Mouse (Mus musculus): ENCODE data around the gene Nudt9. TPM values are rescaled to one million over a fixed set of nuclear protein-coding genes. Genes with fewer than 3 reads are reported as not detected.

Gene Nudt9
- polyA plus RNA-seq, 1 experiment from 2014 or later, result 61.7 TPM

- Histone ChIP-seq H3K4me1 (ENCODE audit: control insufficient read depth, insufficient read depth, low read length) (peaks cover 4% of the 10 kb centered on the region; the same call in 1 of the 2 replicates), H3K9ac (ENCODE audit: low read length) (no peak overlapping the region), H3K9me3 (replicated peaks; ENCODE audit: control insufficient read depth, low read length) (no peaks in the 10 kb centered on the region), H3K27me3 (ENCODE audit: control insufficient read depth, insufficient read depth, low read length) (no peaks in the 10 kb centered on the region), H3K27ac (ENCODE audit: low read length) (no peak overlapping the region), H3K4me2 (ENCODE audit: low read depth, low read length) (no peak overlapping the region), H3K36me3 (ENCODE audit: control insufficient read depth, insufficient read depth, low read length) (peaks cover 7% of the 10 kb centered on the region), H3K4me3 (replicated peaks; ENCODE audit: low read length) (no peak overlapping the region)
- no peak for ATAC-seq (ENCODE audit: insufficient read depth, low FRiP score)
- WGBS, result 57% methylated on average over 8 of the region's 8 CpGs
These were observed 6.8 kb downstream of the Nudt9 start for GRCm38 (mm10) chr5:104052956-104053355.

GRCm38 (mm10) chr5:104054938-104055337, 8.8 kb downstream of the Nudt9 start:
- Histone ChIP-seq H3K27ac (ENCODE audit: low read length) (no peak overlapping the region), H3K27me3 (ENCODE audit: control insufficient read depth, insufficient read depth, low read length) (no peaks in the 10 kb centered on the region), H3K4me2 (ENCODE audit: low read depth, low read length) (no peak overlapping the region), H3K4me3 (replicated peaks; ENCODE audit: low read length) (no peak overlapping the region), H3K4me1 (ENCODE audit: control insufficient read depth, insufficient read depth, low read length) (no peaks in the 10 kb centered on the region), H3K9ac (ENCODE audit: low read length) (no peak overlapping the region), H3K36me3 (ENCODE audit: control insufficient read depth, insufficient read depth, low read length) (peaks cover 7% of the 10 kb centered on the region), H3K9me3 (replicated peaks; ENCODE audit: control insufficient read depth, low read length) (no peaks in the 10 kb centered on the region)
- no peak for ATAC-seq (ENCODE audit: insufficient read depth, low FRiP score)
- 95% methylated on average over 4 of the region's 4 CpGs for WGBS

- Histone ChIP-seq H3K4me2 (ENCODE audit: low read depth, low read length) (no peak overlapping the region), H3K9ac (ENCODE audit: low read length) (no peak overlapping the region), H3K27ac (ENCODE audit: low read length) (no peak overlapping the region), H3K4me1 (ENCODE audit: control insufficient read depth, insufficient read depth, low read length) (no peaks in the 10 kb centered on the region), H3K4me3 (replicated peaks; ENCODE audit: low read length) (no peak overlapping the region), H3K27me3 (ENCODE audit: control insufficient read depth, insufficient read depth, low read length) (no peaks in the 10 kb centered on the region), H3K36me3 (ENCODE audit: control insufficient read depth, insufficient read depth, low read length) (peaks cover 7% of the 10 kb centered on the region), H3K9me3 (replicated peaks; ENCODE audit: control insufficient read depth, low read length) (no peaks in the 10 kb centered on the region)
- WGBS, result 87% methylated on average over 4 of the region's 4 CpGs
- no peak for ATAC-seq (ENCODE audit: insufficient read depth, low FRiP score)
These were observed 9.7 kb downstream of the Nudt9 start for GRCm38 (mm10) chr5:104055816-104056215.

GRCm38 (mm10) chr5:104056295-104056694, 10.2 kb downstream of the Nudt9 start:
- Histone ChIP-seq H3K27ac (ENCODE audit: low read length) (no peak overlapping the region), H3K27me3 (ENCODE audit: control insufficient read depth, insufficient read depth, low read length) (no peaks in the 10 kb centered on the region), H3K9ac (ENCODE audit: low read length) (no peak overlapping the region), H3K4me3 (replicated peaks; ENCODE audit: low read length) (no peak overlapping the region), H3K9me3 (replicated peaks; ENCODE audit: control insufficient read depth, low read length) (no peaks in the 10 kb centered on the region), H3K4me1 (ENCODE audit: control insufficient read depth, insufficient read depth, low read length) (no peaks in the 10 kb centered on the region), H3K4me2 (ENCODE audit: low read depth, low read length) (no peak overlapping the region), H3K36me3 (ENCODE audit: control insufficient read depth, insufficient read depth, low read length) (peaks cover 5% of the 10 kb centered on the region)
- 89% methylated on average over 7 of the region's 7 CpGs for WGBS
- no peak for ATAC-seq (ENCODE audit: insufficient read depth, low FRiP score)

- 67% methylated on average over 15 of the region's 15 CpGs for WGBS
These were observed 11.9 kb downstream of the Nudt9 start for GRCm38 (mm10) chr5:104058021-104058420.

GRCm38 (mm10) chr5:104059628-104060027, 13.5 kb downstream of the Nudt9 start:
- 74% methylated on average over 9 of the region's 9 CpGs for WGBS

More at GRCm38 (mm10) chr5:104058021-104058420, 11.9 kb downstream of the Nudt9 start:
- no peak for ATAC-seq (ENCODE audit: insufficient read depth, low FRiP score)
- Histone ChIP-seq H3K9ac (ENCODE audit: low read length) (no peak overlapping the region), H3K4me3 (replicated peaks; ENCODE audit: low read length) (no peak overlapping the region), H3K4me1 (ENCODE audit: control insufficient read depth, insufficient read depth, low read length) (no peaks in the 10 kb centered on the region), H3K36me3 (ENCODE audit: control insufficient read depth, insufficient read depth, low read length) (no peaks in the 10 kb centered on the region), H3K9me3 (replicated peaks; ENCODE audit: control insufficient read depth, low read length) (no peaks in the 10 kb centered on the region), H3K4me2 (ENCODE audit: low read depth, low read length) (no peak overlapping the region), H3K27me3 (ENCODE audit: control insufficient read depth, insufficient read depth, low read length) (no peaks in the 10 kb centered on the region), H3K27ac (ENCODE audit: low read length) (no peak overlapping the region)

GRCm38 (mm10) chr5:104060429-104060828, 14.3 kb downstream of the Nudt9 start:
- Histone ChIP-seq H3K4me3 (replicated peaks; ENCODE audit: low read length) (no peak overlapping the region), H3K36me3 (ENCODE audit: control insufficient read depth, insufficient read depth, low read length) (peaks cover 4% of the 10 kb centered on the region), H3K9ac (ENCODE audit: low read length) (no peak overlapping the region), H3K27me3 (ENCODE audit: control insufficient read depth, insufficient read depth, low read length) (no peaks in the 10 kb centered on the region), H3K27ac (ENCODE audit: low read length) (no peak overlapping the region), H3K4me1 (ENCODE audit: control insufficient read depth, insufficient read depth, low read length) (no peaks in the 10 kb centered on the region), H3K4me2 (ENCODE audit: low read depth, low read length) (no peak overlapping the region), H3K9me3 (replicated peaks; ENCODE audit: control insufficient read depth, low read length) (no peaks in the 10 kb centered on the region)
- ATAC-seq (ENCODE audit: insufficient read depth, low FRiP score), result no peak
- WGBS, result 85% methylated on average over 5 of the region's 5 CpGs

More at GRCm38 (mm10) chr5:104059628-104060027, 13.5 kb downstream of the Nudt9 start:
- Histone ChIP-seq H3K27me3 (ENCODE audit: control insufficient read depth, insufficient read depth, low read length) (no peaks in the 10 kb centered on the region), H3K9me3 (replicated peaks; ENCODE audit: control insufficient read depth, low read length) (no peaks in the 10 kb centered on the region), H3K9ac (ENCODE audit: low read length) (0 out of 2 replicates have a peak overlapping the region, but pooled peaks have one; percentile 23), H3K36me3 (ENCODE audit: control insufficient read depth, insufficient read depth, low read length) (no peaks in the 10 kb centered on the region), H3K27ac (ENCODE audit: low read length) (peak overlapping the region; percentile 28; the same call in 1 of the 2 replicates), H3K4me1 (ENCODE audit: control insufficient read depth, insufficient read depth, low read length) (no peaks in the 10 kb centered on the region), H3K4me3 (replicated peaks; ENCODE audit: low read length) (no peak overlapping the region), H3K4me2 (ENCODE audit: low read depth, low read length) (no peak overlapping the region)
- peak; percentile 64; the same call in 1 of the 2 replicates for ATAC-seq (ENCODE audit: insufficient read depth, low FRiP score)

- no peaks in the 10 kb centered on the region for H3K9me3 ChIP-seq (replicated peaks; ENCODE audit: control insufficient read depth, low read length)
- 82% methylated on average over 13 of the region's 13 CpGs for WGBS
- no peak overlapping the region for H3K4me2 ChIP-seq (ENCODE audit: low read depth, low read length)
- peaks cover 4% of the 10 kb centered on the region for H3K36me3 ChIP-seq (ENCODE audit: control insufficient read depth, insufficient read depth, low read length)
- no peaks in the 10 kb centered on the region for H3K4me1 ChIP-seq (ENCODE audit: control insufficient read depth, insufficient read depth, low read length)
- no peak for ATAC-seq (ENCODE audit: insufficient read depth, low FRiP score)
- no peak overlapping the region for H3K9ac ChIP-seq (ENCODE audit: low read length)
- H3K4me3 ChIP-seq (replicated peaks; ENCODE audit: low read length), result no peak overlapping the region
- no peak overlapping the region for H3K27ac ChIP-seq (ENCODE audit: low read length)
- H3K27me3 ChIP-seq (ENCODE audit: control insufficient read depth, insufficient read depth, low read length), result no peaks in the 10 kb centered on the region
These were observed 16.0 kb downstream of the Nudt9 start for GRCm38 (mm10) chr5:104061936-104062772.

- H3K27ac ChIP-seq (ENCODE audit: low read length), result no peak overlapping the region
- H3K4me2 ChIP-seq (ENCODE audit: low read depth, low read length), result no peak overlapping the region
- H3K4me1 ChIP-seq (ENCODE audit: control insufficient read depth, insufficient read depth, low read length), result no peaks in the 10 kb centered on the region
- H3K4me3 ChIP-seq (replicated peaks; ENCODE audit: low read length), result no peak overlapping the region
- H3K9me3 ChIP-seq (replicated peaks; ENCODE audit: control insufficient read depth, low read length), result no peaks in the 10 kb centered on the region
- WGBS, result 91% methylated on average over 11 of the region's 11 CpGs
- H3K9ac ChIP-seq (ENCODE audit: low read length), result no peak overlapping the region
- H3K27me3 ChIP-seq (ENCODE audit: control insufficient read depth, insufficient read depth, low read length), result no peaks in the 10 kb centered on the region
- no peak for ATAC-seq (ENCODE audit: insufficient read depth, low FRiP score)
- peaks cover 4% of the 10 kb centered on the region for H3K36me3 ChIP-seq (ENCODE audit: control insufficient read depth, insufficient read depth, low read length)
These were observed 16.9 kb downstream of the Nudt9 start for GRCm38 (mm10) chr5:104062773-104063551.
